8 mouse cellular contexts compared by ENCODE assay signal in genomic region chr6:100670880-100671344, GRCm38 (mm10). TPM values are rescaled to one million over a fixed set of nuclear protein-coding genes. Genes with fewer than 3 reads are reported as not detected.
DNase-seq lines count a peak whose midpoint lies in the region; ATAC-seq and TF ChIP-seq lines count a peak whose summit lies in the region.

Gene Shq1, minus strand, starts transcription at chr6:100671157.

- ATAC-seq in activated CD4-positive, CD25-positive, alpha-beta regulatory T cell, adult 4 months = peak; percentile 98

- no peaks in the 10 kb centered on the region for H3K27me3 ChIP-seq in megakaryocyte, embryonic 14.5 days (replicated peaks)

- H3K4me1 ChIP-seq in cortical plate, adult 2 months (ENCODE audit: control insufficient read depth, insufficient read depth, low read length) = no peaks in the 10 kb centered on the region
- peaks cover 41% of the 10 kb centered on the region for H3K4me1 ChIP-seq in megakaryocyte, embryonic 14.5 days

- H3K36me3 ChIP-seq in megakaryocyte, embryonic 14.5 days (replicated peaks; ENCODE audit: low read length) = peaks cover 5% of the 10 kb centered on the region

- peak; percentile 77; the same call in 1 of the 2 replicates for TF ChIP-seq POLR2A in cortical plate, adult 2 months (IDR thresholded peaks at IDR 0.05; ENCODE audit: extremely low read depth, insufficient read depth, low read length)

- H3K9me3 ChIP-seq in megakaryocyte, embryonic 14.5 days = no peaks in the 10 kb centered on the region

- DNase-seq in gastrocnemius, adult 8-10 months (ENCODE audit: low spot score in 2 of 2) = peak; percentile 76 to 80
- peak; percentile 61 for DNase-seq in hindlimb bud, embryonic 11.5 days (ENCODE audit: extremely low spot score, low read depth, low spot score)
- DNase-seq in left cerebral cortex, adult 8-10 months (ENCODE audit: low spot score in 2 of 2) = peak; percentile 75 to 77
- DNase-seq in right cerebral cortex, postnatal 10 days (ENCODE audit: low spot score in 2 of 2) = peak; percentile 91 to 92
- DNase-seq in urinary bladder, postnatal 25 days (ENCODE audit: low spot score) = peak; percentile 87

- H3K4me3 ChIP-seq in cortical plate, adult 2 months (ENCODE audit: insufficient read depth, low read length) = peak within 1 kb of the TSS; percentile 89
- H3K4me3 ChIP-seq in megakaryocyte, embryonic 14.5 days (replicated peaks) = peak within 1 kb of the TSS; percentile 100

- no peak for TF ChIP-seq CTCF in cortical plate, adult 2 months (IDR thresholded peaks at IDR 0.05; ENCODE audit: extremely low read depth, insufficient read depth, low read length)

- no peak within 1 kb of the TSS for H3K27ac ChIP-seq in cortical plate, adult 2 months (ENCODE audit: insufficient read depth, low read length)

RNA-seq across cellular contexts. Expression of gene Shq1, which starts in this region (rescaled TPM):
- 1 to 10 TPM; 7.1 to 7.7 TPM for polyA plus RNA-seq in activated CD4-positive, CD25-positive, alpha-beta regulatory T cell, adult 4 months (2017; shearing (Covaris generic))
- 3.0 and 3.3 TPM in 2 replicates for polyA plus RNA-seq in cortical plate, adult 2 months (2012; rRNA removed)
- 1 to 10 TPM; 1.3 to 3.1 (median 1.8) TPM for total RNA-seq in gastrocnemius, adult 8-10 months (2022)
- 1 to 10 TPM; 6.0 to 6.6 (median 6.5) TPM for total RNA-seq in left cerebral cortex, adult 8-10 months (2022)
- polyA plus RNA-seq in megakaryocyte, embryonic 14.5 days (2012; ENCODE audit: insufficient read depth, low replicate concordance) = 9.3 and 29.5 TPM in 2 replicates
